Mouse (Mus musculus): ENCODE data around the gene Pdxk.
"Not testable (repeated sequence)": the region's sequence is repeated elsewhere in the genome, so short reads cannot be mapped to it uniquely, and the experiment has no call there.

The Pdxk gene

DNA sequence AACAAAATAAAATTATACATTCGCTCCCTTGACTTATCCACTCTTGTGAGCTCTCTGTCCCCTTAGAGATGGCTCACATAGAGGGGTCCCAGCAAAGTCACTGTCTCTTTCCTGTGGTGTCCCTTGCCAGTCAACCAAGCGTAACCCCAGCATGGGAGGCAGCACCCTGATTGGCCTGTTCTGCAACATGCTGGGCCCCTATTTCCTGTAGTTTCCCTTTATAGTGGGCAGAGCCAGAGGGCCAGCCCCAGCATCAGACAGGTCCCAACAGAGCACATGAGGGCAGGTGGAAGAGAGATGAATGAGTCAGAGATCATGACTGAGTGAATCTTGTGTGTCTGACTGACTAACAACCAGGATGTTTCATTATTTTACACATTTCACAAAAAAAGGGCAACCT, 43.8 kb downstream of the Pdxk start:
- intact Hi-C loops (cut with DNase I) = no loop called here

DNA sequence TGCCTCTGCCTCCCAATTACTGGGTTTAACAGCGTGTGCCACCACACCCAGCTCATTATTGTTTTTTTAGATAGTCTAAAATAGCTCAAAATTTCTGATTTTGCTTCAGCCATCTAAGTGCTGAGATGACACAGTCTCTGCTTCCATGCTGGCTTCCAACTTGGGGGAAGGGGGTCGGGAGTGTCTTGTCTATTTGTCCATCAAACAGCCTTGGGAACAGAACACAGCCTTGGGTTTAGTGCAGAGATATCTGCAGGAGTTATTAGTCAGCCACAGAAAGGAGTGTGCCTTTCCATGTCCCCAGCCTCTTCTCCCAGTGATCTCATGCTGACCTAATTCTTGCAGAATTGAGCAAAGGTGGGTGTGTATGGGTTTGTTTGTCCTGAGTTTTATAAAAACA, 46.0 kb downstream of the Pdxk start:
- intact Hi-C loops (cut with DNase I) = no loop called here

DNA sequence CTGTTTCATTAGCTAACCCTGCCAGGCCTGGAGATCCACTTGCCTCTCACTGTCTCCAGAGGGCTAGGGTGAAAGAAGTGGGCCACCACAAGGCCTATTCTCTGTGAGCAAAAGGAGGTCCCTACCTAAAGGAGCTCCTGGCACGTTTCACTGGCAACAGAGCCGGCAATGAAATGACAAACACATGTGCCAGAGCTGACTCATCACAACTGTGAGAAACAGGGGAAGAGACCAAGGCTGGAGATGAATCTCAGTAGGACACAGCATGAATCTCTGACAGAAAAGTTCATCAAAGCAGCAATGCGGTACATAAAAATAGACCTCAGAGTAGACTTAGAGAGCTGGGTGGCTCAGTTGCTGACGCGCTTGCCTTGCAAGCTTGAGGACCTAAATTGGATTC, 46.9 kb downstream of the Pdxk start:
- intact Hi-C loops (cut with DNase I) = no loop called here

DNA sequence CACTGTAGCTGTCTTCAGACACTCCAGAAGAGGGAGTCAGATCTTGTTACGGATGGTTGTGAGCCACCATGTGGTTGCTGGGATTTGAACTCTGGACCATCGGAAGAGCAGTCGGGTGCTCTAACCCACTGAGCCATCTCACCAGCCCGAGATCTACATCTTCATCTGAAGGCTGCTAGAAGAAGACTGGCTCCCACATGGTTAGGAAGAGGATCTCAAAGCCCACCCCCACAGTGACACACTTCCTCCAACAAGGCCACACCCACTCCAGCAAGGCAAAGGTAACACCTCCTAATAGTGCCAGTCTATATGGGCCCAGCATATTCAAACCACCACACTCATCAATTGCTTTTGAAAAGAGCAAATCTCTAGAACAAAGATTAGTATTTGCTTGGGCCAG, 49.8 kb downstream of the Pdxk start:
- intact Hi-C loops (cut with DNase I) = not testable (repeated sequence)

DNA sequence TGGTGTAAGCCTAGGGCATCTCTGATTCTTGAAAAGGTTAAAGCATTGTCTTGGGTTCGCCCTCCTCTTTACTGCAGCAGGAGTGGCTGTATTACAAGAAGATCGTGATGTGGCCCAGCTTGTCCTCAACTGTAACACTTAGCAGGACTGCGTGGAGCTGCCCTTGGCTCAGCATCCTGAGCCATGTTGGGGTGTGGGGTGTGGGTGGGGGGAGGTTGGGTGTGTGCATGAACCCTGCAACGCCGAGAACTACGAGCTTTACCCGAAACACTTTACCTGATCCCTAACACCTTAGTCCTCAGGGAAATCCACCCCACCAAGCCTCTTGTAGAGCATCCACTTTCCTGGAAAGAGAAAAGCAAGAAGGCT, 51.6 kb downstream of the Pdxk start:
- intact Hi-C loops (cut with DNase I) = no loop called here

DNA sequence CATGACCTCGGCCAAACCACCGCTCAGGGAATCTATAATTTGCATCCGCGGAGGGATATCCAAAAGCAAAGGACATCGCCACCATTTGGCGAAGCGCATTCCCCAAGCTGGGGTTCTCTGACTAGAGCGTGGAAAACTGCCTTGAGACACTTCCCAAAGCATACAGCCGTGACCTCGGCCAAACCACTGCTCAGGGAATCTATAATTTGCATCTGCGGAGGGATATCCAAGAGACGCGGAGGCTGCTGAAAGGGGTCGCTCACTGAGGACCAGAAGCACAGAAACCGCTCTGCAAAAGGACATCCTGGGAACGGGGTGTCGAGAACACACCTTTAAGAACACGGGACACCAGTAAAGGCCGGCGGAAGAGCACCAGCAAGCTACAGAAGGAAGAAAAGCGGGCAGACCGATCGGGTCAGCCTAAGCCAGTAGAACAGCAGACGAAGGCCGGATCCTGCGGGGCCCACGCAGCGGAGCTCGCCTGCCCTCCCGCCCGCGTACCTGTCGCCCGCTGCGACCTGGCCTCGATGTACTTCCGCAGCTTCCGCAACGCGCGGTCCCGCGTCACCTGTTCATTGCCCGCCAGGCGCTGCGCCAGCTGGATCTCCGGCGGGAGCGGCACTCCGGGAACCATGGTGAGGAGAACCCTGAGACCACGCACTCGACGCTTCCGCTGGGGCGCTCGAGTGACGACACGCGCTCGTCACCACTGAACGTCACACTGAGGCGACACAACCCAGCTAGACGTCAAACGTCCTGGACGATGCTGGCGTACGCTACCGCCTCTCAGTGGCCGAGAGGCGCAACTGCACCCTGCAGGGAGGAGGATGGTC, 52.2 kb downstream of the Pdxk start, which contains the start of gene Rrp1:
Gene Rrp1, minus strand, starts transcription at position 725 of the 833 bp plus-strand sequence.
- intact Hi-C loops (cut with DNase I) = no loop called here

DNA sequence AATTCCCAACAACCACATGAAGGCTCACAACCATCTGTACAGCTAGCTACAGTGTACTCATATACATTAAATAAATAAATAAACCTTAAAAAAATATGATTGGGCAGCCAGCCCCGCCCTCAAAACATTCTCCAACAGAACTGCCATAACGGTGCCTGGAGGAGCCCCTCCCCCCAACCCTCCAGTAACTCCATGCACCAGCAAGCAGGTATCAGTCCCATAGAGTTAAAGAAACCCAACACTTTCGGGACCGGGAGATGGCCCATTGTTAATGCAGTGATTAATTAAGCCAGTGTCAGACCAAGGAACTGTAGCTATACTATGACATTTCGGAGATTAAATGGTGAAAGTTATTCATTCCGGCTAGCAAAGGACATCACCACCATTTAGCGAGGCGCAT, 52.9 kb downstream of the Pdxk start:
- intact Hi-C loops (cut with DNase I) = no loop called here

DNA sequence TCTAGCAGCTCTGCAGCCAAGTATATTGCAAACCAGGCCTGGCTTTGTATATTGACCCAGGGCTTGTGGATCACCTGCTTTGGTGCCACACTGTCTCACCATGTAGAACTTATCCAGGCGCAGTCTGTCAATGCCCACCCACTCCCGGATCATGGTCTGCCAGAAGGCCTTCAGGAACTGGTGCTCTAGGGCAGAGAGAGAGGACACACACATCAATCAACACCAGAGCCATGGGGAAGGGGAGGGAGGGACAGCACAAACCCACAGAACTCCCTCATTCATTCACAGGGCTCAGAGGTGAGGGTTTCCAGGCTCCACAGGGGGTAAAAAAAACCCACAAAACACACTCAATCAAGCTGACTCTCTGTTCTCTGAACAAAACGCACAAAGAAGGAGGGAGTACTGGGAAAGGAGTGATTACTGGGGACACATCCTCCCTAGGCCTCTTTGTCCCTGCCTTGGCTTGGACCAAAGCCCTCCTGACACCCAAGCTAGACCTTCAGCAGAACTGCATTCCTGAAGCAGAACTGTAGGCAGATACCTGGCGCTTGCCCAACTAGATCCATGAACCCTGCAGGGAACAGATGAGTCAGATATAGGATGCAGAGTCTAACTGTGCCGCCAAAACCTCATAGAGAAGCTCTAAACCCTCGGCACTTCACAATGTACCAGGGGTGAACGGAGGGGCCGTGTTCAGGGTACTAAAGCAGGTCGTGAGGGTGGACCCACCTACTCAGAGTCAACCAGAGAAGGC, 55.6 kb downstream of the Pdxk start:
- intact Hi-C loops (cut with DNase I) = no loop called here

DNA sequence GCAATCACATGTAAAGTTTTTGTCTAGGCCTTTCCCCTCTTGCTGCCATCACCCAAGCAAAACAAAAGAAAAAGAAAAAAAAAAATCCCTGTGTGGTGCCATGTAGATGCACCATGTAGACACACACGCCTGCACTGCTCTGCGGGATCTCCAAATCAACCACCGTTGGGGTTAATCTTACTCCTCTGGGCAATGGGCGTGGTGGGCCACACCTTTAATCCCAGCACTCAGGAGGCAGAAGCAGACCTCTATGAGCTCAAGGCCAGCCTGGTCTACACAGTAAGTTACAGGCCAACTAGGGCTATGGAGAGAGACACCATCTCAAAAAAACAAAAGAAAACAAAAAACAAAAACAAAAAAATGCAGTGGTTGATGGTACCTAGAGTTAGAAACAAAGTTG, 57.6 kb downstream of the Pdxk start:
- intact Hi-C loops (cut with DNase I) = no loop called here

DNA sequence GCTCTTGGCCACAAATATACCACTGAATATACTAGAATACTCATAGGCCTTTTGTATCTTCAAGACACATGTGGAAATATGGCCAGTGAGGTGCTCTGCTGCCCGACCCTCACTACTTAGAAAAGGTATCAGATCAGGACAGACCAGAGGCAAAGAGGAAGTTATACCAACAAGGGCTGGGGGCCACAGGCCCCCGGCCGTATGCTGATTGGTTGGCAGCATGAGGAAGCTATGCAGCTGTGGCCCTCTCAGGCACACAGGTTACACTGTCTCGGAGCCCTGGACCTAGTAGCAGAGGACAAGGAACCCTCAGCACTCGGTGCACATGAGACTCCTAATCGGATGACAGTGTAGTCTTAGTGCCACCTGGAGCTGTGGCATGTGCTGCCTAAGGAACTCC, 58.6 kb downstream of the Pdxk start:
- intact Hi-C loops (cut with DNase I) = no loop called here

DNA sequence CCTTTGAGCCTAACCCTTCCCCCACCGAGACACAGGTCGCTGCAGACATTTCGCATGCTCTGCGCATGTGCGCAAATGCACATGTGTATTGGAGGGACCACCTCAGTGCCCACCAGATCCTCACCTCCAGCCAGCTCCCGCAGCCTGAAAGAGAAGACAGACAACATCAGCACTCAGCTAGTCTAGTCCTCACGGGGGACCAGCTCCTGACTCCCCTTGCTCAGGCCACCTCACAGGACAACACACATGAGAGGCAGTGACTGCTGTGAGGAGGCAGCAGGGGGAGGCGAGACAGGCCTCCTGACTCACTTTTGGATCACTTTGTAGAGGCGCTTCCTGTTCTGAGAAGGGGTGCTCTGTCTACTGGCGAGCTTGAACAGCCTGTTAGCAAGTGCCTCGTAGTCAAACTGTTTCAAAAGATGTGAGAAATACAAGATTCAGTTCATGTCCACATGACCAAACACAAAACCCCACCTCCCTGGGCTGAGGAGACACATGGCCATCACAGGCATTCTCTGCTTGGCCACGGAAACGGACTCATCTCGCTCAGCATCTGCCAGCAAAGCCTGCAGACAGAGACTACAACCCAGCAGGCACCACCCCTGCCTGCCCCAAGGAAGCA, 62.4 kb downstream of the Pdxk start:
- intact Hi-C loops (cut with DNase I) = no loop called here

DNA sequence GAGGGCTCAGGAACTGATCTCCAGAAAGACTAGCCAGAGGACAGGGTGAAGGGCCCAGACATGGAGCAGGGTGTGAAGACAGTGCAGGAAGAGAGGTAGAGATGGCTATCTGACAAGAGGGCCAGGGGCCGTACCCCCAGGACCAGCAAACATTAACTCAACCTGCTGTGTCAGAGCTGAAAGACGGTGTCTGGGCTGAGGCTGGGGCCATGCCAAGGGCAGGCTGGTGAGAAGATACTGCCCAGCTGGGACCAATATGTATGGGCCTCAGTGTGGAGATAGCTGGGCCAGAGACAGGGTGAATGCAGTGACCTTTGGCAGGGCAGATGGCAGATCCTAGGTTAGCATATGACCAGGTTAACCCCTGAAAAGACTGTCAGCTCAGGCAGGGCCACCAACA, 63.6 kb downstream of the Pdxk start:
- intact Hi-C loops (cut with DNase I) = no loop called here

DNA sequence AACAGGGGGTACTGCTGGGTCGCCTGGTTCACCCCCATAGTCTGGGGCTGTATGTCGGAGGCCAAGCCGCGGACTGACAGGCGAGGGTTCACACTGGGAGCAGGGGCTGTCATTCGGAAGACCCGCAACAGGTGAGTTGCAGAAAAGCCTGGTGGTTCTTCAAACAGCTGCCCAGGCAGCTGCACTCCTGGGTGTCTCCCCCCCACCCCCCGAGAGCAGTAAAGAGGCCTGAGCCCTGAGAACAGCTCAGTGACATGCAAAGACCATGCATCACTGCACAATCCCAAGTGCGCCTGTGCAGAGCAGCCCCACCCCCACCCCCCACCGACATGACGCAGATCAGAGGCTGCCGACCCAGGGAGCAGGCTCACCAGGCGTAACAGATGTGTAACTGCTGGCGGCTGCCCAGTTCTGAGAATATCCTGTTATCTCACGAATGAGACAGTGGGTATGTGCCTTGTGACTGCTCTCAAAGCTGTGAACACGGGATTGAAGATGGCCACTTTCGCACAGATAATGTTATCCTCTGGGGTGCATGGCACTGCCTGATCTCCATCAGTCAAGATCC, 65.6 kb downstream of the Pdxk start:
- intact Hi-C loops (cut with DNase I) = no loop called here

DNA sequence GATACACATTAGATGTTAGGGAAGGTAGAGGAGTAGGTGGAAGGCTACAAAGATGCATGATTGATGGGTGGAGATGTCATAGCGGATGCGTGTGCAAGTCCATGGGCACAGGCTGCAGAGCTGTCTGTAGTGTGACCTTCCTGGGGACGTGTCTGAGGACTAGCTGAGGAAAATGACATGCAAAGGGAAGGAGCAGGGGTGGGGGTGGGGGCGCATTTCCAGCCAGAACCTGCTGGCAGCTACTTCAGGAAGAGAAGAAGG, 68.2 kb downstream of the Pdxk start:
- intact Hi-C loops (cut with DNase I) = no loop called here

DNA sequence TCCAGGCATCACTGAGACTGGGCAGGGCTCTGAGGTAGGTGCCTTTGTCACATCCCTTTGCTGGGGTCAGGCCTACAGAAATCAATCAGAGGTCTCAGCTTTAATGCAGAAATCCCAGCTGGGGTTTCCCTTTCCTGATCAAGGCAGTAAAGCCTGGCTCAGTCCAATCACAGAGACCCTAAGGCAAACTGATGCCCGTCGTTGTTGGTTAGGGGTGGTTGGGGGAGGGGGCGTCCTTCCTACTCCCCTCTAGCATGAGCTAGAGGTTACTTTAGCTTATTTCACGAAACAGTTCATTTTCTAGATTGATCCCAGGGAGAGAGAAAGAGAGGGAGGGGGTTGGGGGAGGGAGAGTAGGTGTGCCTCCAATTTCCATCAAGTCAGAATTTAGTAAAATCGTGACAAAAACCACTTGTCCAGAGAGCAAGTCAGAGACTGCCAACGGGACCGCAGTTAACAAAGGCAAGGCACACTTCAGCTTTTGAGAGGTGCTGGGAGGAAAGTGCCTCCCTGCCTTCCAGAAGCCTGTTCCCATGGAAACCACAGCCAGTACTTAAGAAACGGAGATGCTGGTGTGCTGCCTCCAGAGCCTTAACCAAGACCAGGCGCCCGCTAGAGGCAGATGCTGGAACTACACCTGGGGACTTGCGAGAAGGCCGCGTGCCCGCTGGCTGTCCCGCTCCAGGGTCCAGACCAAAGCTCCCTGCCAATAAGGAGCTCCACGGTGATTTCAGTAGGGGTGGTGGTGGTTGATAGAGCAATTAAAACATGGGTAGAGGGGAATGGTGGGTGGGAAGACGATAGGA, 68.8 kb downstream of the Pdxk start:
- intact Hi-C loops (cut with DNase I) = no loop called here

DNA sequence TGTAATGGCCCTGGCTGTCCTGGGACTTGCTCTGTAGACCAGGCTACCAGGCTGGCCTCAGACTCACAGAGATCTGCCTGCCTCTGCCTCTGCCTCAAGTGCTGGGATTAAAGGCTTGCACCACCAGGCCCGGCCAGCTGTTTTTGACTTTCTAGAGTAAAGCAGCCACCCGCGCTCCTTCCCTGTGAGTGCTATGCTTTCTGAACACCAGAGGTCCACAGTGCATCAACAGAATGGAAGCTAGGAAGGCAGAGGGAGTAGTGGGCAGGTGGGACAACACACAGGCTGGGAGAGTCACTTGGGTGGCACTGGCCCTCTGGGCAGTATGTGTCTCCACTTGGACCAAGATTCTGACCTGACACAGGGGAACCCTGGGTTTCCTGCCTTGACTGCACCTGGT, 69.4 kb downstream of the Pdxk start:
- intact Hi-C loops (cut with DNase I) = no loop called here

DNA sequence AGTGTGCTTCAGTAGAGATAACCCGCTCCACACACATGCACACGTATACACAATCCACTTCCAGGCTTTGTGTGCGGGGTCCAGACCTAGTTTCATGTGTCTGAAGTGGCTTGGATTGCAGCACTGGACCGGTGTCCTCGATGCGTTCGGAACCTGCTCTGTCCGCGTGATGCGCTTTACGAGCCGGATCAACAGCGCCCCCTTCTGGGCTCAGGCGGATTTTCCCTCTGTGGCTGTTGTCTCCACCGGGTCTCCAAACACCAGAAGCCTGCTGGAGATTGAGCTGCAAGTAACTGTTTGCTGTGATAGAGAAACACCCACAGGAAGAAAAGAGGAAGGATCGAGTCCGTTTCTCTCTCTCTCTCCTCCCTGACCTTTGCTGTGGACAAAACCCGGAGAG, 72.7 kb downstream of the Pdxk start:
- intact Hi-C loops (cut with DNase I) = loop anchor here (1.0 kb wide), 1 partner anchor 113 kb away; no protein-coding TSS in a partner anchor

DNA sequence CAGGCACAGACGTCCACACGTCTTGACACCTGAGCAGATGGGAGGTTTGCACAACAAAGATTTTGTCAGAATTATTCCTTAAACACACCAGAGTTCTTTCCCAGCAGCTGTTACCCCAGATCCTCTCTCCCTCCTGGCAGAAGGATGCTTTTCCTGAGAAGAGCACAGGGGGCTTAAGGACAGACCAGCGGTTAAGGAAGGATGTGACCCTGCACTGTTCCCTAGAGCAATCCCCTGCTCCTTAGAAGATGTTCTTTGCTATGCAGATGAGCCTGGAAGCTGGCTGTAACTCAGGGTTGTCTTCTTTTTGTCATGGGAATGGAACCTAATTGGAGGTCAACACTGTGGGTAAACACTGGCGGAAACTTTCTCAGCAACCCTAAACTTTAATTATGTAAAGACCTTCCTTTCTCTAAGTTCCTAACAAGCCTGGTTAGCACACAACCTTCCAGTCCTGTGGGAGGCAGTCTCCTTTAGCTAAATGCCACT, 73.7 kb downstream of the Pdxk start:
- intact Hi-C loops (cut with DNase I) = no loop called here

DNA sequence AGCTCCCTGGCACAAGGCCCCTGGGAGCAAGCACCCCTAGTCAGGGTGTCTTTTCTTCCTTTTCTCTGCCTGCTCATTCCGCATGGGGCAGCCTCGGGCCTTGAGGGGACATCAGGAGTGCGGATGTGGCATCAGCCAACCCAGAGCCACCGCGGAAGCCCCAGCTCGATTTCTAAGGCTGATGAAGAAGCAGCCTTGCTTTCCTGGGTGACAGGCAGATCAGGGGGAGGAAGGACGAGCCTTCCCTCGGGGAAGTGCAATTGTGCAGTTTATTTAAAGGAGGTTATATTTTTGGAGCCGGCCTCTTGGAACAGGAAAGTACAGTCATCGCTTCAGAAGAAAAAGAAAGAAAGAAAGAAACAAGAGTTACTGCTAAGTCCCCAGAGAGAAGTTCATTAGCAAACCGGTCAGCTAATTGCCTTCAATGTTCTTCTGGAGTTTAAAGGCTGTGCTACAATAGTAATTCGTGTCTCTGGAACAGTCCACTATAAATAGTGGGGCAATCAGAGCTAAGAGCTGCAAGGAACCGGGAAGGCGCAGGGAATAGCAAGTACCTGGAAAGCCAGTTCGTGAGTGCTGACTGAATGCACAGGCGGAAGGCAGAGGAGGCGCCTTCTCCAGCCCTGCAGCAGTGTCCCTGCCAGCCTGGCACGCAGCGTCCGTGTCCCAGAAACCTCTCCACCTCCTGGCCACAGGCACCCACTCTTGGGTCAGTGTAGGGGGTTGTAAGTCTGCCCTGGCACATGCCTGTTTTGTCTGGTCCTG, 76.4 kb downstream of the Pdxk start:
- intact Hi-C loops (cut with DNase I) = loop anchor here (2.0 kb wide), 1 partner anchor 110 kb away; no protein-coding TSS in a partner anchor

Data from adrenal gland (tissue).